Mouse (Mus musculus) adrenal gland, postnatal 25 days (tissue): ENCODE measurements around the gene Olfr1051. TPM values are rescaled to one million over a fixed set of nuclear protein-coding genes. Genes with fewer than 3 reads are reported as not detected.
"Not testable (repeated sequence)": the region's sequence is repeated elsewhere in the genome, so short reads cannot be mapped to it uniquely, and the experiment has no call there.

Experiments
- DNase-seq: peaks from one replicate; pipeline ENCODE4 v3.0.0; 2021; ENCODE audit warnings: mixed read lengths
- long read RNA-seq: library from polyadenylated mRNA; stranded (forward); transcript quantifications from one replicate; pipeline ENCODE4 v2.0.0, GENCODE M21; 2021
- total RNA-seq: library from RNA; stranded (reverse); gene quantifications from 2 replicates; pipeline ENCODE4 v1.2.3, GENCODE M21; 2021

Gene Olfr1051
- not detected in 2 replicates for total RNA-seq
- long read RNA-seq, result 0 reads

DNA sequence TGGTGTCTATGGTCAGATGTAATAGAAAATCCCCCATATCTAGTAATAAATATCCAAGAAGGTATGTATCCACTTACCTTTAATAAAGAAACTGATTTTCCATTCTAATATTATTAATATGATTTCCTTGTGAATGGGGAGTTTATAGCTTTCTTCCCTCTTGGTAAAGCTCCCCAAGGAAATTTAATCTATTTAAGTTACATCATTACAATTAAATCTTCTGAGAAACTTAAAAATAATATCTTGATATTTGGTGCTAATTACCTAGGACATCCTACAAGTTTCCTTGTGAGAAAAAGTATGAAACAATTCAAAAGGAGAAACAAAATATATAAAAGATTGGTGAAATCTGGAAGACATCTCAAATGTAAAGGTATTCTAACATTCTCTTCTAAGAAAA is at the start of gene Olfr1051:
TSS of gene Olfr1051 (minus strand) at position 101 of the 400 bp plus-strand sequence.
- not testable (repeated sequence) for DNase-seq

- no peak for DNase-seq
Measured at GRCm38 (mm10) chr2:86315184-86315583, 36.3 kb upstream of the Olfr1051 start, which contains the start of gene Olfr1053. TSS of gene Olfr1053 (minus strand) at chr2:86315284.

DNA sequence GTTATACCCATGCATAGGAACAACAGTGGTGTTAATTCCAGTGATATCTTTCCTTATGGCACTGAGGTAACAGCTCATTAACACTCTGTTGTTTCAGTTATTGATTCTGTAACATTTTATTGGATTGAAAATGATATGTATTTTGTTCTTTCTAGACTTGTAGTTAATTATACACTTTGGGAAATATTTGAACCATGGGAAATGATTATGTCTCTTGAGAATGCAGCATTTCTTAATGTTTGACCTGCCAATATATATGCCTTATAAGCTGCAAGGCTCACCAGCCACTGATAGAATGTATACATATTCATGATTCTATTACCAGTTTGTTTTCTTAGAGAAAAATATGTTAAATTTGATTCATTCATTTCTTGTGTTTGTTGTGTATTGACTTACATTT is 13.3 kb upstream of the Olfr1051 start, which contains the start of gene Olfr1052:
TSS of gene Olfr1052 (plus strand) at position 301 of the 400 bp plus-strand sequence.
- DNase-seq, result no peak

DNA sequence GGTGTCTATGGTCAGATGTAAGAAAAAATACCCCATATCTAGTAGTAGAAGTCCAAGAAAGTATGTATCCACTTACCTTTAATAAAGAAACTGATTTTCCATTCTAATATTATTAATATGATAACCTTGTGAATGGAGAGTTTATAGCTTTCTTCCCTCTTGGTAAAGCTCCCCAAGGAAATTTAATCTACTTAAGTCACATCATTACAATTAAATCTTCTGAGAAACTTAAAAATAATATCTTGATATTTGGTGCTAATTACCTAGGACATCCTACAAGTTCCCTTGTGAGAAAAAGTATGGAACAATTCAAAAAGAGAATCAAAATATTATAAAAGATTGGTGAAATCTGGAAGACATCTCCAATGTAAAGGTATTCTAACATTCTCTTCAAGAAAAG is 20.7 kb downstream of the Olfr1051 start, which contains the start of gene Olfr1049:
TSS of gene Olfr1049 (minus strand) at position 101 of the 400 bp plus-strand sequence.
- DNase-seq, result not testable (repeated sequence)

- DNase-seq, result no peak
Measured at GRCm38 (mm10) chr2:86240189-86240588, 38.7 kb downstream of the Olfr1051 start, which contains the start of gene Olfr1048. TSS of gene Olfr1048 (minus strand) at chr2:86240289.

- no peak for DNase-seq
Measured at GRCm38 (mm10) chr2:86231301-86231700, 47.6 kb downstream of the Olfr1051 start, which contains the start of gene Olfr1047. TSS of gene Olfr1047 (minus strand) at chr2:86231401.

Other genes with a start within 250 kb of the Olfr1051 start
- 0.29 and 0.33 TPM in 2 replicates for gene Olfr1034, start 233.2 kb downstream of the Olfr1051 start, total RNA-seq
- not detected in 2 replicates for gene Olfr1036, start 205.1 kb downstream of the Olfr1051 start, total RNA-seq
- gene Olfr1037, start 191.7 kb downstream of the Olfr1051 start, total RNA-seq, result not detected in 2 replicates
- gene Olfr1039, start 143.2 kb downstream of the Olfr1051 start, total RNA-seq, result not detected in 2 replicates
- not detected in 2 replicates for gene Olfr1040, start 132.4 kb downstream of the Olfr1051 start, total RNA-seq
- not detected in 2 replicates for gene Olfr1042, start 117.2 kb downstream of the Olfr1051 start, total RNA-seq
- gene Olfr1043, start 111.6 kb downstream of the Olfr1051 start, total RNA-seq, result not detected in 2 replicates
- not detected in 2 replicates for gene Olfr1044, start 101.3 kb downstream of the Olfr1051 start, total RNA-seq
- not detected in 2 replicates for gene Olfr52, start 93.4 kb downstream of the Olfr1051 start, total RNA-seq
- gene Olfr1045, start 76.1 kb downstream of the Olfr1051 start, total RNA-seq, result not detected in 2 replicates
- gene Olfr1046, start 59.8 kb downstream of the Olfr1051 start, total RNA-seq, result not detected in 2 replicates
- not detected in 2 replicates for gene Olfr1047, start 47.7 kb downstream of the Olfr1051 start, total RNA-seq
- gene Olfr1048, start 38.8 kb downstream of the Olfr1051 start, total RNA-seq, result not detected in 2 replicates
- gene Olfr1049, start 20.8 kb downstream of the Olfr1051 start, total RNA-seq, result not detected in 2 replicates
- not detected in 2 replicates for gene Olfr1052, start 13.4 kb upstream of the Olfr1051 start, total RNA-seq
- gene Olfr1053, start 36.2 kb upstream of the Olfr1051 start, total RNA-seq, result not detected in 2 replicates
- gene Olfr1054, start 56.3 kb upstream of the Olfr1051 start, total RNA-seq, result not detected in 2 replicates
- not detected in 2 replicates for gene Olfr1055, start 71.2 kb upstream of the Olfr1051 start, total RNA-seq
- not detected in 2 replicates for gene Olfr1056, start 83.4 kb upstream of the Olfr1051 start, total RNA-seq
- gene Olfr1057, start 99.3 kb upstream of the Olfr1051 start, total RNA-seq, result not detected in 2 replicates
- not detected in 2 replicates for gene Olfr1058, start 109.5 kb upstream of the Olfr1051 start, total RNA-seq
- not detected in 2 replicates for gene Olfr1061, start 135.0 kb upstream of the Olfr1051 start, total RNA-seq
- not detected in 2 replicates for gene Olfr1062, start 147.7 kb upstream of the Olfr1051 start, total RNA-seq
- not detected in 2 replicates for gene Olfr1065, start 171.5 kb upstream of the Olfr1051 start, total RNA-seq
- not detected in 2 replicates for gene Olfr1066, start 177.2 kb upstream of the Olfr1051 start, total RNA-seq
- not detected in 2 replicates for gene Olfr228, start 208.3 kb upstream of the Olfr1051 start, total RNA-seq
- gene Olfr1076, start 229.4 kb upstream of the Olfr1051 start, total RNA-seq, result not detected in 2 replicates